Mouse (Mus musculus) E14TG2a.4 (cell line): Measurements from ENCODE around the gene Ppard.

Experiments used
- CTCF ChIP-seq: conservative IDR thresholded peaks from 2 replicates; pipeline ENCODE4 v1.5.1; 2014; ENCODE audit warnings: low read length
- NANOG ChIP-seq: IDR thresholded peaks from 2 replicates; pipeline ENCODE4 v1.6.1; 2014; ENCODE audit warnings: borderline replicate concordance, low read length, mixed read lengths
- POU5F1 ChIP-seq: IDR thresholded peaks from 2 replicates; pipeline ENCODE4 v1.6.1; 2014; ENCODE audit warnings: low read length, borderline replicate concordance

- TF ChIP-seq CTCF (no peak), NANOG (no peak), POU5F1 (no peak)
Measured at GRCm38 (mm10) chr17:28349264-28349880, 116.9 kb downstream of the Ppard start.
